Comparison of ENCODE assay signal across 14 mouse cellular contexts in genomic region chr13:34780856-34781610, GRCm38 (mm10). TPM values are rescaled to one million over a fixed set of nuclear protein-coding genes. Genes with fewer than 3 reads are reported as not detected.
A peak's percentile ranks its signal among the peaks of the same experiment; 100 is the strongest.
DNase-seq lines count a peak whose midpoint lies in the region; ATAC-seq and TF ChIP-seq lines count a peak whose summit lies in the region.
"Had no signal": no experiment of that assay in that cellular context is flagged by ENCODE, and none has a peak within 500 bp of the region (broad histone marks: within the 10 kb centered on the region; RNA-seq: fewer than 3 reads in every experiment).

No protein-coding gene starts in this region.

- no peaks in the 10 kb centered on the region for H3K36me3 ChIP-seq in heart, embryonic 12.5 days
- no peaks in the 10 kb centered on the region for H3K36me3 ChIP-seq in intestine, embryonic 15.5 days
- H3K36me3 ChIP-seq in limb, embryonic 15.5 days, result no peaks in the 10 kb centered on the region
- no peaks in the 10 kb centered on the region for H3K36me3 ChIP-seq in midbrain, embryonic 15.5 days (replicated peaks)
- H3K36me3 ChIP-seq in hindbrain, embryonic 10.5 days, result no peaks in the 10 kb centered on the region

- no peak for TF ChIP-seq CTCF in brain, embryonic 14.5 days (IDR thresholded peaks at IDR 0.05; ENCODE audit: borderline replicate concordance, extremely low read depth, insufficient read depth, insufficient read length)

- no peaks in the 10 kb centered on the region for H3K27me3 ChIP-seq in heart, embryonic 12.5 days (replicated peaks)
- no peaks in the 10 kb centered on the region for H3K27me3 ChIP-seq in intestine, embryonic 15.5 days (replicated peaks)
- H3K27me3 ChIP-seq in limb, embryonic 15.5 days, result no peaks in the 10 kb centered on the region
- H3K27me3 ChIP-seq in midbrain, embryonic 15.5 days (replicated peaks), result no peaks in the 10 kb centered on the region
- no peaks in the 10 kb centered on the region for H3K27me3 ChIP-seq in hindbrain, embryonic 10.5 days (ENCODE audit: insufficient read depth, poor library complexity, severe bottlenecking)

- peak overlapping the region; percentile 50 for H3K27ac ChIP-seq in heart, embryonic 12.5 days (ENCODE audit: poor library complexity, severe bottlenecking)
- peak overlapping the region; percentile 29; the same call in 1 of the 2 replicates for H3K27ac ChIP-seq in intestine, embryonic 15.5 days
- H3K27ac ChIP-seq in limb, embryonic 15.5 days, result peak overlapping the region; percentile 68
- no peak overlapping the region for H3K27ac ChIP-seq in midbrain, embryonic 15.5 days
- no peak overlapping the region; the same call in 1 of the 2 replicates for H3K27ac ChIP-seq in hindbrain, embryonic 10.5 days

- H3K4me1 ChIP-seq in heart, embryonic 12.5 days (replicated peaks), result peaks cover 18% of the 10 kb centered on the region
- no peaks in the 10 kb centered on the region for H3K4me1 ChIP-seq in intestine, embryonic 15.5 days (replicated peaks)
- peaks cover 15% of the 10 kb centered on the region for H3K4me1 ChIP-seq in limb, embryonic 15.5 days
- H3K4me1 ChIP-seq in midbrain, embryonic 15.5 days, result no peaks in the 10 kb centered on the region
- H3K4me1 ChIP-seq in hindbrain, embryonic 10.5 days (replicated peaks), result 0 out of 2 replicates have a peak, but pooled peaks cover 3% of the 10 kb centered on the region

- no peak for TF ChIP-seq POLR2A in brain, embryonic 14.5 days (IDR thresholded peaks at IDR 0.05; ENCODE audit: borderline replicate concordance, extremely low read depth, insufficient read depth, insufficient read length, poor library complexity, severe bottlenecking)

- H3K9ac ChIP-seq in heart, embryonic 12.5 days, result no peak overlapping the region
- H3K9ac ChIP-seq in intestine, embryonic 15.5 days, result no peak overlapping the region
- H3K9ac ChIP-seq in limb, embryonic 15.5 days, result no peak overlapping the region
- no peak overlapping the region for H3K9ac ChIP-seq in midbrain, embryonic 15.5 days

- 52% methylated on average over 7 of the region's 7 CpGs for WGBS in heart, embryonic 12.5 days
- WGBS in intestine, embryonic 15.5 days, result 47% methylated on average over 7 of the region's 7 CpGs
- WGBS in limb, embryonic 15.5 days, result 47% methylated on average over 7 of the region's 7 CpGs
- WGBS in midbrain, embryonic 15.5 days, result 67% methylated on average over 7 of the region's 7 CpGs
- 72% methylated on average over 7 of the region's 7 CpGs for WGBS in hindbrain, embryonic 10.5 days

- no peak overlapping the region for H3K4me2 ChIP-seq in heart, embryonic 12.5 days
- H3K4me2 ChIP-seq in intestine, embryonic 15.5 days (replicated peaks), result no peak overlapping the region
- H3K4me2 ChIP-seq in limb, embryonic 15.5 days, result no peak overlapping the region
- H3K4me2 ChIP-seq in midbrain, embryonic 15.5 days, result no peak overlapping the region

- no peaks in the 10 kb centered on the region for H3K9me3 ChIP-seq in heart, embryonic 12.5 days (replicated peaks)
- H3K9me3 ChIP-seq in intestine, embryonic 15.5 days, result no peaks in the 10 kb centered on the region
- no peaks in the 10 kb centered on the region for H3K9me3 ChIP-seq in limb, embryonic 15.5 days
- H3K9me3 ChIP-seq in midbrain, embryonic 15.5 days, result no peaks in the 10 kb centered on the region
- no peaks in the 10 kb centered on the region for H3K9me3 ChIP-seq in hindbrain, embryonic 10.5 days

- no peak for ATAC-seq in heart, embryonic 12.5 days (ENCODE audit: insufficient number of reproducible peaks, low FRiP score)
- no peak for ATAC-seq in intestine, embryonic 15.5 days
- ATAC-seq in limb, embryonic 15.5 days (ENCODE audit: insufficient number of reproducible peaks, low FRiP score, low TSS enrichment, low read depth), result peak; percentile 48; the same call in 1 of the 2 replicates
- no peak for ATAC-seq in midbrain, embryonic 15.5 days (replicated peaks)
- ATAC-seq in megakaryocyte progenitor cell, adult 5-6 weeks (replicated peaks; ENCODE audit: poor library complexity), result no peak
- ATAC-seq: CD4-positive, CD25-positive, alpha-beta regulatory T cell, adult 4 months had no signal

- DNase-seq in heart, adult 8-10 months (ENCODE audit: low spot score), result no peak
- peak; percentile 50 for DNase-seq in brain, embryonic 14.5 days (ENCODE audit: low read depth)
- DNase-seq in hindbrain, embryonic 10.5 days (ENCODE audit: low spot score), result no peak
- DNase-seq: cerebellum, postnatal 10 days had no signal

- no peak overlapping the region for H3K4me3 ChIP-seq in heart, embryonic 12.5 days
- H3K4me3 ChIP-seq in intestine, embryonic 15.5 days (replicated peaks), result no peak overlapping the region
- no peak overlapping the region for H3K4me3 ChIP-seq in limb, embryonic 15.5 days
- H3K4me3 ChIP-seq in midbrain, embryonic 15.5 days, result no peak overlapping the region
- no peak overlapping the region for H3K4me3 ChIP-seq in hindbrain, embryonic 10.5 days

RNA-seq across cellular contexts. Expression of gene Fam50b, which starts 46.4 kb away (rescaled TPM):
- not detected in 2 replicates for polyA plus RNA-seq in heart, embryonic 12.5 days (2016; fragmentation: Nextera tagmentation; extraction: Ambion mirVana)
- total RNA-seq in heart, adult 8-10 months (2022), result not detected
- 0.07 TPM in 1 of 2 replicates, not detected in the other for polyA plus RNA-seq in brain, embryonic 14.5 days (2012; rRNA removed)
- polyA plus RNA-seq in intestine, embryonic 15.5 days (2015; fragmentation: Nextera tagmentation; extraction: Ambion mirVana), result not detected in 2 replicates
- not detected in 2 replicates for polyA plus RNA-seq in limb, embryonic 15.5 days (2015; fragmentation: Nextera tagmentation; extraction: Ambion mirVana)
- polyA plus RNA-seq in midbrain, embryonic 15.5 days (2015; fragmentation: Nextera tagmentation; extraction: Ambion mirVana), result 0.13 TPM in 1 of 2 replicates, not detected in the other
- not detected in 2 replicates for total RNA-seq in megakaryocyte progenitor cell, adult 5-6 weeks (2015)
- not detected in 2 replicates for total RNA-seq in megakaryocyte progenitor cell, adult 5-6 weeks (2017)
- 0.12 TPM in 1 of 2 replicates, not detected in the other for polyA plus RNA-seq in hindbrain, embryonic 10.5 days (2016; fragmentation: Nextera tagmentation; extraction: Ambion mirVana)
- total RNA-seq: adrenal gland, postnatal 4 days; gastrocnemius, adult 18-20 months; left cerebral cortex, adult 8-10 months; megakaryocyte-erythroid progenitor cell, adult 5-6 weeks had no signal
- polyA plus RNA-seq: CD4-positive, CD25-positive, alpha-beta regulatory T cell, adult 4 months had no signal

Comparison
In these comparisons a context has a peak if more than half of its experiments do, and no peak if none do; other contexts are left out.
1. H3K27ac ChIP-seq: peak in heart, embryonic 12.5 days (single experiment), intestine, embryonic 15.5 days (single experiment) and limb, embryonic 15.5 days (single experiment); none in midbrain, embryonic 15.5 days (single experiment) and hindbrain, embryonic 10.5 days (single experiment).